Mouse (Mus musculus): Measurements from ENCODE around the gene Spaca6.

Gene Spaca6

DNA sequence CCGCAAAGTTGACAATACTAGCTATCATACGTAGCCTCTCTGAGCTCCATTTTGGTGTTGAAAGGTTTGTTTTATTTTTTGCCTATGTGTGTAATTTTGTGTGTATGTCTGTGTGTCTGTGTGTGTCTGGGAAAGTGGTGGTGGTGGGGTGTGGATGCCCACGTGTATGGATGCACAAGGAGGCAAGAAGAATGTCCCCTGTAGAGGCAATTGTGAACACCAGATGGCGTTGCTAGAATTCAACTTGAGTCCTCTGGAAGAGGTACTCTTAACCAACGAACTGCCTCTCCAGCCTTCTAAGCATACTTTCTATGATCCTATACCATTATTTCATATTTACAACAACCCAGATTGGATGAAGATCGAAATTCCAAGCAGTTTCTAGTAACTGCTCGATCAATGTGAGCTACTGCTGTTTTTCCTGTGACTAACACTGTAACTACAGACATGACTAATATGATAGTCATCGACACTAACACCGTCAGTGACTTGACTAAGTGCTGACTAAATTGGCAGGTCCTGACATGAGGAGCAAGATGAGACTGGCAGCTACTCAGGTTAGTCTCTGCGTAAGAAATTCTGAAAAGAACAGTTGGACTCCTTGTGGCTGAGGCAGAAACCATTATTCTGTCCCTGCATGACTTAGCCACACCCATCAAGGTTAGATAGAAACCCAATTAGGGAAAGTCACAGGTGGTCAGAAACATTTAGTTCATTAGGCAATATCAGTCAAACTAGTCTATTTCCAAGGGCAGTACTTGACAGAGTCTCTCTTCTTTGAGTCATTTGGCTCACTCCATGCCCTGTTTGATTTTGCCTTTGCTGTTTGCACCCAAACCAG is 18.4 kb downstream of the Spaca6 start:
- DNase-seq = no peak

DNA sequence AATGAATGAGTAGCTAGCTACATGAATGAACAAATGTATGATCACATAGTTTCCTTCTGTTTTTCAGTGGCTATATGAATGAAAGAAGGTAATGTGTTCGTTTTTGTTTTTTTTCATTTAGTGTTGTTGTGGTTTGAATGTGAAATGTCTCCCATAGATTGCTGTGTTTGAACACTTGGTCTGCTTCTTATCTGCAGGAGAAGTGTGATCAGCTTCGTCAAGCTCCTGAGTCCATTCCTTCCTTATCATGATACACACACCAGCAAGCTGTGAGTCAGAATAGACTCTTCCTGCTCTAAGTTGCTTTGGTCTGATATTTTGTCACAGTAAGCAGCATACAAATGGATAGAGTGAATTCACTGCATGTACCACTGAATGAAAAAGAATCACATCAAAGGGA is 22.0 kb downstream of the Spaca6 start:
- no peak for DNase-seq

DNA sequence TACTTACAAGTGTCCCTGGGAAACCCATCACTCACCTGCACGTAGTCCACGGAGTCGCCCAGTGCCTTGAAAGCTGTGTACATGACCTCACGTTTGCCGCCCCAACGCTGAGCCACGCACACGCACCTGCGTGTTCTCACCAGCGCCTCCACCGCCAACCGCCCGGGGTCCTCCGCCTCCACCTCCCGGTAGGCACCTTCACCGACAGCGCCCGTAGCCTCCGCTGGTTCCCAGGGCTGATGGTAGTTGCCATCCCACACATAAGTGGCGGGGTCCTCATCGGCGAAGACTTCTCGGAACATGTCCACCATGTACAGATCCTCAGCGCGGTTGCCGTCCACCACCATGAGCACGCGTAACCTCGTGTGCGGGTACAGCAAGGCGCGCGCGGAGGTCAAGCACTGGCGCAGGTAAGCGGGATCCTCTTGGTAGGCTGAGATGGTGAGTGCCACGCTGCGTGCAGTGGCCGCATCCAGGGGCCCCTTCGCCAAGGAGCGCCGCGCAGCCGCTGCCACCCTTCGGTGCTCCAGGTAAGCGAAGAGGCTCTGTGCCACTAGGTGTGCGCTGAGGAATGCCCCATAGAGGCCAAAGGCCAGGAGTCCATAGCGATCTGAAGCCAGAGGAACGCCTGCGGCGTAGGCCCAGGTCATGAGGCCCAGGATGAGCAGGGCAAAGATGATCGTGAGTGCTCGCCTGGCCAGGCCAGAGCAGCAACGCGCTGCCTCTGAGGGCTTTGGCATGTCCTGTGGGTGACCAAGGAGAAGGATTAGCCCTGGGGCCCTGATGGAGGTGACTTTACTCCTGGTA is 23.2 kb downstream of the Spaca6 start:
- DNase-seq = no peak

GRCm38 (mm10) chr17:17855064-17855838 is 28.3 kb downstream of the Spaca6 start, which contains the start of gene Has1:
TSS of gene Has1 (minus strand) at chr17:17855205.
- no peak for DNase-seq

DNA sequence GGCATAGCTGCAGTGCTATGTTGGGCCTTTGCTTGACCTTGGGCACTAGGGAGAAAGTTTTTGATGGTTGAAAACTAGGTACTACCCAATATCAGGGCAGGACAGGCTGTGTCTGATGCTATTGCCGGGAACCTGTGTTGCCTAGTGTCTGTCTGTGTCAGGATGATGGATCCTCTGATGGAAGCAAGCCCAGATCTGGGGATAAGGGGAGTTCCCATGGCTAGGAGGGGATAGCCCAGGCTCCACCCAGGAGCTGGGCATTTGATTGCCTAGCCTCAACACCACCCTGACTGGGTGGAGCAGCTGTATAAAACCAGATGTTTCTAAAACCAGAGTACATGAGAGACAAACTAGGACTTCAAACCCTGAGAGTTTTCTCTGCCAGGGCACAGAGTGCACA is 29.7 kb downstream of the Spaca6 start:
- no peak for DNase-seq

GRCm38 (mm10) chr17:17857446-17857845 is 30.5 kb downstream of the Spaca6 start:
- DNase-seq = no peak

GRCm38 (mm10) chr17:17860110-17860509 is 33.2 kb downstream of the Spaca6 start:
- DNase-seq = no peak

GRCm38 (mm10) chr17:17862360-17862759 is 35.4 kb downstream of the Spaca6 start:
- no peak for DNase-seq

GRCm38 (mm10) chr17:17865168-17865567 is 38.2 kb downstream of the Spaca6 start:
- DNase-seq = no peak

DNA sequence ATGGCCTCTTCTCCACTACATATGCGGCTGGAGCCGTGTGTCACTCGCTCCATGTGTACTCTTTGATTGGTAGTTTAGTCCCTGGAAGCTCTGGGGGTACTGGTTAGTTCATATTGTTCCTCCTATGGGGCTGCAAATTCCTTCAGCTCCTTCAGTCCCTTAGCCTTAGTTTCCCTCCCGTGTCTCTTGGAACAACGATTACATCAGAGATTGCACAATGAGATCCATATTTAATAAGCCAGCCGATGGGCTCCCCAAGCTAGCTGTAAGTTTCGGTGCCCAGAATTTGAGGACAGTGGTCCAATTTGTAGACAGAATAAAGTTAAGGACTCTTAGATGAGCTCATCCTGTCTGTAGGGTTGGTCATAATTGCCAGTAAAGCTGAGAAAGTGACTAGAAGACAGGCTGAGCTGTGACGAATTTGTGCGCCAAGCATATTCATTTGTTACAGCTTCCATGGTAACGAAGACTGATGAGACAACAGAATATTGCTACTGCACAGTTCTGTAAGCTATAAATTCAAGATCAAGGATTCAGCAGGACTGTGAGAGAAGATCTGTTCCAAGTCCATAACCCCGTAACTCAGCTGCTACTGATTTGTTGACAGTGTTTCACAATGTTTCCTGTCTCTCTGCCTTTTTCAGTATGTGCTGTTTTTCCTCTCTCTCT is 40.0 kb downstream of the Spaca6 start:
- DNase-seq = no peak

DNA sequence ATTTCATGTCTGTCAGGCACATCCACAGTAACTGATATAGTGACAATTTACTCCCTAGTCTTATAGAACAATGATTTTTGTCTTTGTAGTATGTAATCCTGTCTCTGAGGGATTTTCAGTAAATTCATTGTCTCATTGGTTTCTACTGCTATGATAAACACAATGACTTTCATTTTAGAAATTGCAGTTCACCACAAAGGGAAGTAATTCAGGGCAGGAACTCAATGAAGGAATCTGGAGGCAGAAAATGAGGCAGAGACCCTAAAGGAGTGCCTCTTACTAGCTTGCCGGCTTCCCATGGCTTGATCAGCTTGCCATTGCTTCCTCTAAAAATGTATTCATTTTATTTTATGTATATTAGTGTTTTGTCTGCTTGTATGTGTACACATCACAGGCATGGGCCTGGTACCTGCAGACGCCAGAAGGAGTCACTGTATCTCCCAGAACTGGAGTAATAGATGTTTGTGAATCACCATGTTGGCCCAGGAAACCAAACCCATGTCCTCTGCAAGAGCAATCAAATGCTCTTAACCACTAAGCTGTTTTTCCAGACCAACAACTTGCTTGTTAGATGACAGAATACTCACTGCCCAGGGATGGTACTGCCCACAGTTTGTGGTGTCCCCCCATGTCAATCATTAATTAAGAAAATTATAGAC is 44.1 kb downstream of the Spaca6 start:
- DNase-seq = no peak

DNA sequence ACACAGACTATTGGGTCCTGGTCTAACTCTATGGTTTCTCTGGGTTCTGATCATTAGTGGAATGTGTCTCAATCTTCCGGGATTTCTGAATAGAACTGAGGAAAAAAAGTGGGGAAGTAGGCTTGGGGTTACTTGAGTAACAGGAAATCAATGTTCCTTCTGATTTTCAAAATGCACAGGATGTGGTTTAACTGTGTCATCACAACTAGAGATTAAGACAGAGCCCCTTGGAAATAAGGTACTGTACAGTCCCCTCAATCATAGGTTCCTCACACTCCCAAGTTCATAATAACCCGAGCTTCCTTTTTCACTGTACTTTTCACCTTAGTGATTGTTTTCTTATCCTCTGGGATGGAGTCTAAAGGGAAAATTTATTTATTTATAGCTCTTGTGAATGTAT is 44.7 kb downstream of the Spaca6 start:
- DNase-seq = no peak

GRCm38 (mm10) chr17:17879347-17879746 is 52.4 kb downstream of the Spaca6 start:
- no peak for DNase-seq

DNA sequence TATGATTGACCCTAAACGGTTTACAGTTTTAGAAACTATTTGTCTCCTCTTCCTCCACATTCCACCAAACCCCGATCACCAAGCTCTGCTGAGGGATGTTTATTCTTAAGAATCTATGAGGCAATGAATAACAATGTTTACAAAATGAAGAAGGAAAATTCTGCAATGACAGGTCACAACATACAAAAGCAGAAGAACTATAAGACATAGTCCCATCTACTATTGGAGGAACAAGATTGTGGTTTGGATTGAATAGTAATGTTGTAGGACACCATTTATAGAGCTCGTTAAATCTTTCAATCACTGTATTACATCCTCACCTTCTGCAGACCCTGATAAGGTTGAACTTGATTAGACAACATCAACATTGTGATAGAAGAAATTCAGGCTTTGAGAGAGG is 55.7 kb downstream of the Spaca6 start:
- DNase-seq = no peak

GRCm38 (mm10) chr17:17883840-17884239 is 56.9 kb downstream of the Spaca6 start, which contains the start of gene Fpr1:
TSS of gene Fpr1 (minus strand) at chr17:17883940.
- DNase-seq = no peak

DNA sequence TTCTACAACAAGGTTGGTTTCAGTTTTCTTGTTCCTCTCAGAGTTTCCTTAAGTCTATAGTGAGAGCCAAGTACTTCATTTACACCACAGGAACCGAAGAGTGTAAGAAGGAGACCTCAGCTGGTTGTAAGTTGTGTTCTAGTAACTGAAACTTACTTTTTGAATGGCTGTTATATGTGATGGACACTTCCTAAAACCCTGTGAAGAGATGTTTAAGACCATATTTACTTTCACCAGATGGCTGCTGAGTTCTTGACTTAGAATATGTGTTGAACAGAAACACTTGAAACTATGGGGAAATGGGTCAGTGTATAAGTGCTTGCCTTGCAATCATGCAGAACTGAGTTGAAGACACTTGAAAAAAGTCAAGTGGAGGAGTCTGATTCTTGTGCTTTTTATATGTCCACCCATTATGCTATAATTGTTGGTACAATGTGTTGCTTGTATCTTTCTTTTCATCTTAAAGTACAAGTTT is 60.9 kb downstream of the Spaca6 start, which contains the start of the genes Fpr2 and Fpr3:
Fpr2 (plus strand) TSS at position 51 of the 475 bp plus-strand sequence.
Fpr3 (plus strand) TSS at position 79 of the 475 bp plus-strand sequence.
- DNase-seq = no peak

- DNase-seq = no peak
Observed at GRCm38 (mm10) chr17:17889732-17890425, 62.9 kb downstream of the Spaca6 start.

Measured in spleen, adult 18-20 months (tissue).